Mouse (Mus musculus): Measurements from ENCODE around the gene Eomes. TPM values are rescaled to one million over a fixed set of nuclear protein-coding genes. Genes with fewer than 3 reads are reported as not detected.
A peak's percentile ranks its signal among the peaks of the same experiment; 100 is the strongest.

Eomes gene
- polyA plus RNA-seq, 1 experiment from 2014 or later: 0.59 TPM

DNA sequence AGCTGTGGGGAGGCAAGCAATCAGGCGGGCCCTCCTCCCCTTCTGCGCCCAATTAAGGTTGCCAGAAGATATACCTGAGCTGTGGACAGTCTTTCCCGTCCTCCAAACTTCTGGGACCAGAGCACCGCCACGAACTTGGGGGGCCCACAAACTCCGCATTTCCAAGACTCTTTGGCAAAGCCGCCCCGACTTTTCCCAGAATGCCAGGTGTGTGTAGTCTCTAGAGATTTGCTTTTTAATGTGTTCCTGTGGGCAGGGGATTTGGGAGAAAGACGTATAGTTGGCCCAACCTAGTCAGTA, 9.0 kb downstream of the Eomes start:
- TF ChIP-seq CTCF (IDR thresholded peaks at IDR 0.05): no peak

DNA sequence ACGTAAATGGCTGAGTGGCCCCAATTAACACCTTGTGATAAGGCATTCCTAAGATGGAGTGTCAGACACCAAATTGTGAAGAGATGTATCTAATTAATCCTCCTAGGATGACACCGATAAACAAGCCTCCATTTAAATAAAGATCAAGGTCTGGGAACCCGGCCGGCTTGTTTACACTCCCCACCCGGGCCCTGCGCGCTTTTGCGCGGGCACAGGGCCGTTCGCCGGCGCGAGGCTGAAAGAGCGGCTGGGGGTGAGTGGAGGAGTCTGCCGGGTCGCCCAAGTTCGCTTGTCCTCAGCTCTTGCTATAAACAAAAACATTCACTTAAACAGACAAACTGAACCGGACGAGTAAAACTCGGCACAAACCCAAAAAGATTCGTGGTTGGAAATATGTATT, 9.6 kb downstream of the Eomes start:
- in situ Hi-C loops (cut with MboI; ENCODE audit: low pct_unique_long_range_greater_than_20kb): no loop called here
- no peak for ATAC-seq
- no peak for DNase-seq (ENCODE audit: low read depth, low spot score)
- ChIA-PET CTCF (no interaction called here), POLR2A (no interaction called here)
- no peak for TF ChIP-seq CTCF (IDR thresholded peaks at IDR 0.05)
- H3K27me3 ChIP-seq: peaks cover 16% of the 10 kb centered on the region

More for the DNA sequence above, 9.0 kb downstream of the Eomes start:
- DNase-seq (ENCODE audit: low read depth, low spot score) (no peak), ATAC-seq (no peak)
- H3K27me3 ChIP-seq: peaks cover 10% of the 10 kb centered on the region
- in situ Hi-C loops (cut with MboI; ENCODE audit: low pct_unique_long_range_greater_than_20kb): no loop called here
- ChIA-PET POLR2A (no interaction called here), CTCF (interaction anchor here (1.4 kb wide), 1 partner anchor 9 kb away, joined by 4 read pairs; the partner anchor contains the start of gene Eomes)

DNA sequence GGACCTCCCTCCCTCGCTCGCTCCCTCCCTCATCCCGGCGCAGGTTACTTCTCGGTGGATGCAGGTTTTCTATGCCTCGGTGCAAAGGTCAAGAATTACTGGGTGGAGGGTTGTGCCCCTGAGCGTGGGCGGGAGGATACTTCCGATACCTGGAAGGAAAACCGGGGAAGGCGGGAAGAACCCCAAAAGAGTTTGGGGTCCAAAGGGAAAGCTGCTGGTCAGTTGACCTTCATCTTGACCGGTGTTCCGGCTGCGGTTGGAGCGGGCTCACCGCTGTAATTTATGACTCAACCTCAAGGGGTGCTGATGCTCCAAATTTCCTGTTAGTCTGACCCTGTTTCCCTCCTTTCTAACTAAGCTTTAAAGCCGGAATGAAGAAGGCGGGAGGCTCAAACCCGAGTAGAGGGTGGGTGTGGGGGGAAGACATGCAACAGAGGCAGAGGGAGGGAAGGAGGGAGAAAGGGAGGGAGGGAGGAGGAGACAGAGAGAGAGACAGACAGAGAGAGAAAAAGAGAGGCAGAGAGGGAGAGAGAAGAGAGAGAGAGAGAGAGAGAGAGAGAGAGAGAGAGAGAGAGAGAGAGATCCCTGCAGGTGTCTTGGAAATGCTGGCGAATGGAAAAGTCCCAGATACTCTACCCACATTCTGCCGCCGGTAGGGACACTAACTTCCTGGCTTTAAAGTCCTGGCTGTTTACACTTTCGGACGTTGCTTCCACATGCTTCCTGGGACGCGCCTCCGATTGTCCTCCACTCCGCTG, 10.3 kb downstream of the Eomes start:
- ChIA-PET POLR2A (interaction anchor here (0.6 kb wide), 1 partner anchor 752 kb away, joined by 4 read pairs; no protein-coding TSS in a partner anchor), CTCF (interaction anchor here (1.2 to 1.8 kb wide), 3 partner anchors 430 to 436 kb away, joined by 4 to 12 read pairs (median 6); no protein-coding TSS in a partner anchor)
- H3K27me3 ChIP-seq: peaks cover 20% of the 10 kb centered on the region
- no peak for ATAC-seq
- no peak for DNase-seq (ENCODE audit: low read depth, low spot score)
- in situ Hi-C loops (cut with MboI; ENCODE audit: low pct_unique_long_range_greater_than_20kb): no loop called here
- TF ChIP-seq CTCF (IDR thresholded peaks at IDR 0.05): no peak

DNA sequence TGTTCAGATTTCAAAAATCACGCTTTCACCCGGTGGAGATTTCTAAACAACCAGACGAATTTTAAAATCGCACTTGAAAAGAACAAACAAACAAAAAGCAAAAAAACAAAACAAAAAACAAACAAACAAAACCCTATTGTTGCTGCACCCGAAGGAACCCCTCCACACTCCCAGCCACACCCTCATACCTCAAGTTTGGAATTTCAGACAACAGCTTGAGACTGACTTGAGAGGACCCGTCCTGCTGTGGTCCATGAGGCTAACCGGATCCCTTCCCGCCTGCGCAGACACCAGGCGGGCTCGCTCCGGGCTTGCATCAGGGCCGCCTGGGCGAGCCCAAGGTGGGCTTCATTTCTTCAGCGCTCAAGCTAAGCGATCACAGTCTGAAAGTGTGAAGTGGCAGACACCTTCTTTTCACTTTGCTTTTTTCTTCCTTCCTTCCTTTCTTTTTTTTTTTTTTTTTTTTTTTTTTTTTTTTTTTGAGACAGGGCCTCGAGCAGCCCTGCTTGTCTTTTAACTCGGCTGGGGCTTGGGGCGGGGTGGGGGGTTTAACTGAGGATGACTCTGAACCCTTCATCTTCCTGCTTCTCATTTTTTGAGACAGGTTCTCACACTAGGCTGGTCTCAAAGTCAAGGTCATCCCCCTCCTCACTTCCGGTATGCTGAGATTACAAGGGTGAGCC, 11.0 kb downstream of the Eomes start:
- ChIA-PET POLR2A (no interaction called here), CTCF (interaction anchor here (0.6 to 1.8 kb wide), 8 partner anchors 11 to 440 kb away, joined by 3 to 12 read pairs (median 4); partner anchors contain the start of genes Eomes and Golga4)
- DNase-seq (ENCODE audit: low read depth, low spot score) (no peak), ATAC-seq (no peak)
- no peak for TF ChIP-seq CTCF (IDR thresholded peaks at IDR 0.05)
- in situ Hi-C loops (cut with MboI; ENCODE audit: low pct_unique_long_range_greater_than_20kb): no loop called here
- peaks cover 20% of the 10 kb centered on the region for H3K27me3 ChIP-seq

DNA sequence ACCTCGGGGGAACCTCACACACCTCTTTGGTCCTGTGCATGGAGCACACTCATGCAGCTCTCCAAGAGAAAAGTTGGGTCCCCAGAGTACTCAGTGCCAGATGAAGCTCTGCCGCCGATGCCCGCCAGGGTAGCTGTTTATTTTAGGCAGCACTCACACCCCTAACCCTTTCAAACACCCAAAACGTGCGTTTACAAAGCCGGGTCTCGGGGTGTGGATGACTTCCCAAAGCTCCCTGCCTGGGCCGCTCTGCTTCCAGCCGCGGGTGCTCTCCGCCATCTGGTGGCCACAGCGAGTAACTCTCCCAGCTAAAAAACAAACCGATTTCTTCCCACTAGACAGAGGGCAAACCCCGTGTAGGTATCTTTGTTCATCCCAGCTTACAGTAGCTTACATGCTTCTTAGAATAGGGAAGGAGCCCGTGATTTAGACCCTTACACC, 11.6 kb downstream of the Eomes start:
- POLR2A ChIA-PET: no interaction called here
- DNase-seq (ENCODE audit: low read depth, low spot score) (no peak), ATAC-seq (peak; percentile 96)
- in situ Hi-C loops (cut with MboI; ENCODE audit: low pct_unique_long_range_greater_than_20kb): loop anchor here (5.0 kb wide), 1 partner anchor 447 kb away; the partner anchor contains the start of gene Azi2
- H3K27me3 ChIP-seq: peaks cover 20% of the 10 kb centered on the region
- CTCF ChIA-PET: interaction anchor here (0.6 to 1.8 kb wide), 8 partner anchors 11 to 441 kb away, joined by 3 to 12 read pairs (median 4); partner anchors contain the start of genes Eomes and Golga4
- peak; percentile 97 for TF ChIP-seq CTCF (IDR thresholded peaks at IDR 0.05)

DNA sequence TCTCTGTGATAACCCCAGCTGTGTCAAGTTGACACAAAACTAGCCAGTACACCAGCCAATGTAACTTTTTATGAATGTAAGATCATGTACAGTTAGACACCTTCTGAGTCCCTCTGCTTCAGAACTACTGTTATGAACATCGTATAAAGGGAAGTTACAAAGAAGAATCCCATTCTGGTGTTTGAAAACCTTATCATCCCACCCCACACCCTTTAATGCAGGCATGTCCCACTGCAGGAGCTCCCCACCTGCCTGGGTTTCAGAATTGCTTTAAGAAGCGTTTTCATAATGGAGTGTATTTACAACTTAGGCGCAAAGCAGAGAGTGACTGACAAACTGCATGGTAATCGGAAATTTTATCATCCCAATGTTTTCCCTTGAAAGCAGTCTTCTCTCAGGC, 13.2 kb downstream of the Eomes start:
- CTCF ChIA-PET: interaction anchor here (1.7 to 1.9 kb wide), 3 partner anchors 10 to 451 kb away, joined by 5 read pairs; partner anchors contain the start of gene Azi2
- POLR2A ChIA-PET: interaction anchor here (0.6 kb wide), 1 partner anchor 240 kb away, joined by 3 read pairs; no protein-coding TSS in a partner anchor
- no peak for TF ChIP-seq CTCF (IDR thresholded peaks at IDR 0.05)
- DNase-seq (ENCODE audit: low read depth, low spot score): no peak
- H3K27me3 ChIP-seq: peaks cover 20% of the 10 kb centered on the region
- ATAC-seq: no peak
- in situ Hi-C loops (cut with MboI; ENCODE audit: low pct_unique_long_range_greater_than_20kb): loop anchor here (5.0 kb wide), 1 partner anchor 449 kb away; the partner anchor contains the start of gene Azi2

DNA sequence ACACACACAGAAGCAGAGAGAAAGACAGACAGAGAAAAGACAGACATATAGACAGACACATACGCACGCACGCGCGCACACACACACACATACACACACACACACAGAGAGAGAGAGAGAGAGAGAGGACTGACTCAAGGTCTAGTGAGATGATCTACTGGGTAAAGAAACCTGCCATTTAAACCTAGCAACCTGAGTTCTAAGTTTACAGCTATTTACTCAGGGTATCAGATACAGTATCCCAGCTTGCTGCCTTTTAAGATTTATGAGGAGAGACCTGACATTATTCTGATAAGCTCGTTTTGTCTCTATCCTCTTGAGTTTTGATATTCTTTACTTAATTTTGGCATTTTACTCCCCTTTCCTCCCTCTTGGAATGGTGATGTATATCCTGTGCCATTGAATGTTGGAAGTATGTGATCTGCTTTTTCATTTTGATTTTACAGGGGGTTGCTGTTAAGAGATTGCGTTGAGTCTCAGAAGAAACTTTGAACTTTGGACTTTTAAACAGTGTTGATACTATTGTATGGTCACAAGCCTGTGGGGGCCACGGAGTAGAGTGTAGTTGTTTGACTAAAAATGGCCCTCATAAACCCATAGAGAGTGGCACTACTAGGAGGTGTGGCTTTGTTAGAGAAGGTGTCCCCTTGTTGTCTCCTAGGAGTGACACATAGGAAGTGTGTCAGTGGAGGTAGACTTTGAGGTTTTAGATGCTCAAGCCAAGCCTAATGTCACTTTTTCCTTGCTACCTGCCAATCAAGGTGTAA, 15.1 kb downstream of the Eomes start:
- DNase-seq (ENCODE audit: low read depth, low spot score) (no peak), ATAC-seq (no peak)
- in situ Hi-C loops (cut with MboI; ENCODE audit: low pct_unique_long_range_greater_than_20kb): loop anchor here (5.0 kb wide), 1 partner anchor 451 kb away; the partner anchor contains the start of gene Azi2
- ChIA-PET POLR2A (no interaction called here), CTCF (interaction anchor here (1.9 kb wide), 1 partner anchor 394 kb away, joined by 5 read pairs; no protein-coding TSS in a partner anchor)
- TF ChIP-seq CTCF (IDR thresholded peaks at IDR 0.05): no peak
- peaks cover 20% of the 10 kb centered on the region for H3K27me3 ChIP-seq

DNA sequence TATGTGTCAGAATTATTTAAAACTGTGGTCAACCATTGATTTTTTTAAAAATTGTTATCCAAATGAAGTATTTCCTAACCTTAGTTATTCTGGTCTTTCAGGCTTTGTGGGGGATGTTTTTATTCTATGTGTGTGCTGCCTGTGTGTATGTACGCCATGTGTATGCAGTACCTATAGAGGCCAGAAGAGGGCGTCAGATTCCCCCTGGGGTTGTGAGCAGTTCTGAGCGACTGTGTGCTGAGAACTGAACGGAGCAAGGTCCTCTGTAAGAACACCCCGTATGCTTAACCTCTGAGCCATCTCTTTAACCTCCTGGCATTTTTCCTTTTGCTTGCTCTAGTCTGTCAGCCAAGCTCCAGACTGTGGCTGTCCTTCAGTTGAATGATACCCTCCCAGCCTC, 16.1 kb downstream of the Eomes start:
- in situ Hi-C loops (cut with MboI; ENCODE audit: low pct_unique_long_range_greater_than_20kb): loop anchor here (5.0 kb wide), 1 partner anchor 452 kb away; the partner anchor contains the start of gene Azi2
- H3K27me3 ChIP-seq: peaks cover 20% of the 10 kb centered on the region
- TF ChIP-seq CTCF (IDR thresholded peaks at IDR 0.05): peak; percentile 38
- ChIA-PET POLR2A (no interaction called here), CTCF (no interaction called here)
- ATAC-seq (no peak), DNase-seq (ENCODE audit: low read depth, low spot score) (no peak)

DNA sequence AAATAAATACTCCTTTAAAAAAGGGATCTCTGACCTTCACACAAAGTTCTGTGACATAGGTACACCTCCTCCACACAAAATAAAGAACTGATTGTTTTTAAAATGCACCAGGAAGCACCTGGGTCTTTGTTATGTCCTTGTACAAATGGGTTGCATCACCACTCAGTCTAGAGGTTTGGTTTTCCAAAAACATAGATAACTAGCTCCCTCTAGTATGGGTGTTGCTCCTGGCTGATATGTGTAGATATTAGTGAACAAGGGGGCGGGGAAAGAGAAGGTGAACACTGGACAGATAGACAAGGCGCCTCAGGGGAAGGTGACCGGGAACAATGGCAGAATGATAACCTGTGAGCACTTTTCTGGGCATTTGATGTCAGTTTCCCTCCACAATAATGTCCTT, 17.9 kb downstream of the Eomes start:
- no peak for DNase-seq (ENCODE audit: low read depth, low spot score)
- no peak for TF ChIP-seq CTCF (IDR thresholded peaks at IDR 0.05)
- CTCF ChIA-PET: no interaction called here
- H3K27me3 ChIP-seq: peaks cover 20% of the 10 kb centered on the region
- no peak for ATAC-seq
- in situ Hi-C loops (cut with MboI; ENCODE audit: low pct_unique_long_range_greater_than_20kb): no loop called here
- POLR2A ChIA-PET: no interaction called here

DNA sequence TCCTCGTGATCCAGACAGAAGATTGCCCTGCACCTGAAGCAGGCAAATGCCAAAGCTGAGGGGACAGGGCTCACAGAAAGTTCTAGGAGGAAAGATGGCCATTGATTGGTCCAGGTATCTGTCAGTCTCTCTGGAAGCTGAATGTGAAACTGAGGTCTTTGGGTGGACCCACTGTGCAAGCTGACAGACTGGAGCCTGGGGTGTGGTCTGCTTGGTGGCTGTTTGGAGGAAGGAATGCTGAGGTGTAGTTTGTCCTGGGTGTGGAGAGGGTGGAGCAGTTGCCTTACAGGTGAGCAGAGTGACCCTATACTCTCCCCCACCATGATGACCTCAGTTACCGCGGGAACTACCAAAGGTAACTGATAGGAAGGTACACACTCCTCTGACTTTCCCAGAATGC, 18.9 kb downstream of the Eomes start:
- TF ChIP-seq CTCF (IDR thresholded peaks at IDR 0.05): no peak
- in situ Hi-C loops (cut with MboI; ENCODE audit: low pct_unique_long_range_greater_than_20kb): no loop called here
- ATAC-seq: no peak
- ChIA-PET CTCF (no interaction called here), POLR2A (no interaction called here)
- H3K27me3 ChIP-seq: peaks cover 12% of the 10 kb centered on the region
- no peak for DNase-seq (ENCODE audit: low read depth, low spot score)
